21 mouse cellular contexts compared by ENCODE assay signal in the genomic region with DNA sequence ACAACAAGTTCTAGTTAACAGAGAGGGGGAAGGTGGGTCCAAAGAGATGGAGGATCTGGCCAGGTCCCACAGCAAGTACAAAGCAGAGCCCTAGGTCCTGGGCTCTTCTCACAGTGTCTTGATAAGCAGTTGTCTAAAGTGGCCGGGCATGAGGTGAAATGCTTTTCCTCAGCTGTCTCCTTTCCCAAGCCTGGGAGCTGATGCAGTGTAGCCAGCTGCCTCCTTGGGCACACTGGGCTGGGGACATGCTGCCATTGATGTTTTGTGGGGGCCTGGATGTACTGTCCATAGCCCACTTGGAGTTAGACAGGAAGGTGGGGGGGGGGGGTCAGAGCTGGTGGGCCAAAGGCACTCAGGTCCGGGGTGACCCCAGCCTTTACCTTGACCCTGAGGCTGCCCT. TPM values are rescaled to one million over a fixed set of nuclear protein-coding genes. Genes with fewer than 3 reads are reported as not detected.
A peak's percentile ranks its signal among the peaks of the same experiment; 100 is the strongest.
DNase-seq lines count a peak whose midpoint lies in the region; ATAC-seq and TF ChIP-seq lines count a peak whose summit lies in the region.
"Had no signal": no experiment of that assay in that cellular context is flagged by ENCODE, and none has a peak within 500 bp of the region (broad histone marks: within the 10 kb centered on the region; RNA-seq: fewer than 3 reads in every experiment).

No protein-coding gene starts in this region.

- no peaks in the 10 kb centered on the region for H3K79me2 ChIP-seq in myocyte (ENCODE audit: control insufficient read depth, insufficient read depth)

- peaks cover 10% of the 10 kb centered on the region for H3K4me1 ChIP-seq in stomach, embryonic 16.5 days (ENCODE audit: control insufficient read depth, insufficient read depth, low read length)
- no peaks in the 10 kb centered on the region for H3K4me1 ChIP-seq in stomach, postnatal 0 days (replicated peaks; ENCODE audit: control insufficient read depth, insufficient read depth)
- peaks cover 26% of the 10 kb centered on the region for H3K4me1 ChIP-seq in embryonic facial prominence, embryonic 10.5 days

- ATAC-seq in stomach, embryonic 16.5 days (ENCODE audit: insufficient read depth, low FRiP score): 0 out of 2 replicates have a peak, but pooled peaks have one; percentile 6
- ATAC-seq in stomach, postnatal 0 days (ENCODE audit: low FRiP score, low TSS enrichment): no peak
- ATAC-seq: forebrain, embryonic 14.5 days; forebrain, embryonic 16.5 days had no signal

- no peaks in the 10 kb centered on the region for H3K27me3 ChIP-seq in stomach, embryonic 16.5 days (ENCODE audit: control insufficient read depth, insufficient read depth, low read length)
- no peaks in the 10 kb centered on the region for H3K27me3 ChIP-seq in stomach, postnatal 0 days (ENCODE audit: control insufficient read depth, insufficient read depth, low read length)
- H3K27me3 ChIP-seq in embryonic facial prominence, embryonic 10.5 days (replicated peaks; ENCODE audit: low read depth, poor library complexity, severe bottlenecking): peaks cover 5% of the 10 kb centered on the region; the same call in 1 of the 2 replicates
- H3K27me3 ChIP-seq in myocyte (ENCODE audit: control insufficient read depth, insufficient read depth, insufficient read length): no peaks in the 10 kb centered on the region
- H3K27me3 ChIP-seq: embryonic facial prominence, embryonic 13.5 days; embryonic facial prominence, embryonic 15.5 days; forebrain, embryonic 12.5 days had no signal

- no peaks in the 10 kb centered on the region for H3K36me3 ChIP-seq in stomach, embryonic 16.5 days (ENCODE audit: control insufficient read depth, insufficient read depth, low read length)
- no peaks in the 10 kb centered on the region for H3K36me3 ChIP-seq in stomach, postnatal 0 days (ENCODE audit: control insufficient read depth, insufficient read depth, low read length)
- H3K36me3 ChIP-seq in embryonic facial prominence, embryonic 10.5 days (replicated peaks): no peaks in the 10 kb centered on the region
- no peaks in the 10 kb centered on the region for H3K36me3 ChIP-seq in myocyte (ENCODE audit: control insufficient read depth, insufficient read depth)
- H3K36me3 ChIP-seq: embryonic facial prominence, embryonic 15.5 days; forebrain, embryonic 10.5 days; forebrain, embryonic 12.5 days had no signal

- H3K9me3 ChIP-seq in stomach, embryonic 16.5 days (replicated peaks; ENCODE audit: control insufficient read depth, low read length): no peaks in the 10 kb centered on the region
- H3K9me3 ChIP-seq in stomach, postnatal 0 days (ENCODE audit: control insufficient read depth, low read length): no peaks in the 10 kb centered on the region
- H3K9me3 ChIP-seq in embryonic facial prominence, embryonic 10.5 days: no peaks in the 10 kb centered on the region
- H3K9me3 ChIP-seq: embryonic facial prominence, embryonic 13.5 days; embryonic facial prominence, embryonic 15.5 days; forebrain, embryonic 10.5 days; forebrain, embryonic 12.5 days had no signal

- no peak overlapping the region for H3K27ac ChIP-seq in stomach, embryonic 16.5 days (ENCODE audit: low read length)
- H3K27ac ChIP-seq in stomach, postnatal 0 days (replicated peaks): no peak overlapping the region
- H3K27ac ChIP-seq in embryonic facial prominence, embryonic 10.5 days (replicated peaks): 0 out of 2 replicates have a peak overlapping the region, but pooled peaks have one; percentile 19
- H3K27ac ChIP-seq: embryonic facial prominence, embryonic 13.5 days; embryonic facial prominence, embryonic 15.5 days; forebrain, embryonic 10.5 days; forebrain, embryonic 12.5 days had no signal

- no peak overlapping the region for H3K9ac ChIP-seq in stomach, embryonic 16.5 days (ENCODE audit: low read length)
- H3K9ac ChIP-seq in stomach, postnatal 0 days (ENCODE audit: low read length): no peak overlapping the region
- H3K9ac ChIP-seq: embryonic facial prominence, embryonic 13.5 days; embryonic facial prominence, embryonic 15.5 days; forebrain, embryonic 12.5 days had no signal

- TF ChIP-seq POLR2A in myocyte (IDR thresholded peaks at IDR 0.05; ENCODE audit: insufficient read length, low read depth): no peak

- WGBS in stomach, embryonic 16.5 days: 61% methylated on average over 2 of the region's 2 CpGs
- 68% methylated on average over 2 of the region's 2 CpGs for WGBS in stomach, postnatal 0 days
- WGBS in embryonic facial prominence, embryonic 10.5 days: 86% methylated on average over 2 of the region's 2 CpGs

- no peak overlapping the region for H3K4me3 ChIP-seq in stomach, embryonic 16.5 days (replicated peaks; ENCODE audit: low read length)
- H3K4me3 ChIP-seq in stomach, postnatal 0 days (ENCODE audit: low read depth, low read length): no peak overlapping the region
- H3K4me3 ChIP-seq in embryonic facial prominence, embryonic 10.5 days: no peak overlapping the region
- no peak overlapping the region for H3K4me3 ChIP-seq in myocyte
- H3K4me3 ChIP-seq: embryonic facial prominence, embryonic 13.5 days; embryonic facial prominence, embryonic 15.5 days; erythroblast, embryonic 14.5 days; forebrain, embryonic 10.5 days; forebrain, embryonic 12.5 days had no signal

- H3K4me2 ChIP-seq in stomach, embryonic 16.5 days (ENCODE audit: low read depth, low read length): no peak overlapping the region
- no peak overlapping the region for H3K4me2 ChIP-seq in stomach, postnatal 0 days (replicated peaks; ENCODE audit: low read depth)
- no peak overlapping the region for H3K4me2 ChIP-seq in myocyte (ENCODE audit: low read depth)
- H3K4me2 ChIP-seq: embryonic facial prominence, embryonic 13.5 days; embryonic facial prominence, embryonic 15.5 days; forebrain, embryonic 12.5 days had no signal

- DNase-seq in stomach, postnatal 0 days (ENCODE audit: low spot score): no peak
- DNase-seq in embryonic facial prominence, embryonic 10.5 days (ENCODE audit: low spot score): no peak
- DNase-seq in spleen, adult 12 weeks (ENCODE audit: low spot score): no peak
- DNase-seq: adrenal gland, adult 2 months; adrenal gland, postnatal 10 days; adrenal gland, postnatal 25 days; cerebellum, adult 11 months; cerebellum, adult 18-20 months; cerebellum, adult 8-10 months; cerebellum, adult 9-11 months; cerebellum, postnatal 25 days had no signal

- H3ac ChIP-seq in myocyte (ENCODE audit: control insufficient read depth, insufficient read length): no peak overlapping the region

- no peak for TF ChIP-seq CTCF in stomach, postnatal 0 days (IDR thresholded peaks at IDR 0.05; ENCODE audit: low read depth)

- TF ChIP-seq EP300 in stomach, postnatal 0 days (optimal IDR thresholded peaks at IDR 0.05): no peak

TF ChIP-seq in myocyte, 11 proteins besides CTCF, POLR2A, EP300 and RAD21:
- peak in 2 of 3 experiments; percentile 21 to 60 for TF ChIP-seq MYOG (IDR thresholded peaks at IDR 0.05; ENCODE audit: control insufficient read depth in 1 of 3, insufficient read depth in 1 of 3, insufficient read length in 2 of 3, low read depth in 2 of 3)
- no peak for TF ChIP-seq REST (IDR thresholded peaks at IDR 0.05; ENCODE audit: insufficient read depth, insufficient read length)
- peak in 1 of 3 experiments; percentile 44 for TF ChIP-seq MYOD1 (IDR thresholded peaks at IDR 0.05; ENCODE audit: control insufficient read depth in 1 of 3, insufficient read length in 2 of 3, low read depth in 2 of 3)
- TF ChIP-seq SRF (IDR thresholded peaks at IDR 0.05; ENCODE audit: control insufficient read depth, insufficient read length, low read depth): no peak

RNA-seq across cellular contexts. Expression of a gene that starts 8.0 kb away (rescaled TPM):
- 1.2 and 2.0 TPM in 2 replicates for polyA plus RNA-seq in stomach, embryonic 16.5 days (2015; fragmentation: Nextera tagmentation; extraction: Ambion mirVana)
- polyA plus RNA-seq in stomach, postnatal 0 days (2015; fragmentation: Nextera tagmentation; extraction: Ambion mirVana): 0.73 and 0.93 TPM in 2 replicates
- polyA plus RNA-seq in embryonic facial prominence, embryonic 10.5 days (2016; fragmentation: Nextera tagmentation; extraction: Ambion mirVana): 1.6 and 2.3 TPM in 2 replicates
- 1.1 TPM for polyA plus RNA-seq in myocyte (2012; fragmentation: generic; extraction: Trizol)
- polyA plus RNA-seq: erythroblast, embryonic 14.5 days had no signal

RNA-seq across cellular contexts. Expression of a gene that starts 9.3 kb away (rescaled TPM):
- 35.1 and 35.4 TPM in 2 replicates for polyA plus RNA-seq in stomach, embryonic 16.5 days (2015; fragmentation: Nextera tagmentation; extraction: Ambion mirVana)
- 1.9 and 2.1 TPM in 2 replicates for polyA plus RNA-seq in stomach, postnatal 0 days (2015; fragmentation: Nextera tagmentation; extraction: Ambion mirVana)
- polyA plus RNA-seq in embryonic facial prominence, embryonic 10.5 days (2016; fragmentation: Nextera tagmentation; extraction: Ambion mirVana): 1.5 and 2.3 TPM in 2 replicates
- polyA plus RNA-seq in myocyte (2012; fragmentation: generic; extraction: Trizol): 0.06 TPM
- polyA plus RNA-seq: erythroblast, embryonic 14.5 days had no signal

RNA-seq across cellular contexts. Expression of a gene that starts 34.3 kb away (rescaled TPM):
- 24.7 and 26.7 TPM in 2 replicates for polyA plus RNA-seq in stomach, embryonic 16.5 days (2015; fragmentation: Nextera tagmentation; extraction: Ambion mirVana)
- polyA plus RNA-seq in stomach, postnatal 0 days (2015; fragmentation: Nextera tagmentation; extraction: Ambion mirVana): 14.6 and 14.9 TPM in 2 replicates
- 30.0 and 31.9 TPM in 2 replicates for polyA plus RNA-seq in embryonic facial prominence, embryonic 10.5 days (2016; fragmentation: Nextera tagmentation; extraction: Ambion mirVana)
- 17.5 TPM for polyA plus RNA-seq in myocyte (2012; fragmentation: generic; extraction: Trizol)

RNA-seq across cellular contexts. Expression of a gene that starts 34.8 kb away (rescaled TPM):
- polyA plus RNA-seq in stomach, embryonic 16.5 days (2015; fragmentation: Nextera tagmentation; extraction: Ambion mirVana): 115 and 134 TPM in 2 replicates
- polyA plus RNA-seq in stomach, postnatal 0 days (2015; fragmentation: Nextera tagmentation; extraction: Ambion mirVana): 70.2 and 70.3 TPM in 2 replicates
- 297 and 303 TPM in 2 replicates for polyA plus RNA-seq in embryonic facial prominence, embryonic 10.5 days (2016; fragmentation: Nextera tagmentation; extraction: Ambion mirVana)
- polyA plus RNA-seq in myocyte (2012; fragmentation: generic; extraction: Trizol): 195 TPM

RNA-seq across cellular contexts. Expression of a gene that starts 37.0 kb away (rescaled TPM):
- polyA plus RNA-seq in stomach, embryonic 16.5 days (2015; fragmentation: Nextera tagmentation; extraction: Ambion mirVana): 4.3 and 6.5 TPM in 2 replicates
- polyA plus RNA-seq in stomach, postnatal 0 days (2015; fragmentation: Nextera tagmentation; extraction: Ambion mirVana): 2.6 and 2.8 TPM in 2 replicates
- 0.75 and 0.77 TPM in 2 replicates for polyA plus RNA-seq in embryonic facial prominence, embryonic 10.5 days (2016; fragmentation: Nextera tagmentation; extraction: Ambion mirVana)
- 0.22 TPM for polyA plus RNA-seq in myocyte (2012; fragmentation: generic; extraction: Trizol)
- polyA plus RNA-seq: C2C12; erythroblast, embryonic 14.5 days had no signal

Comparison
In these comparisons a context has a peak if more than half of its experiments do, and no peak if none do; other contexts are left out.
1. RNA of a gene that starts 9.3 kb away (polyA plus RNA-seq): 35.1 to 35.4 TPM in stomach, embryonic 16.5 days; 1.5 to 2.3 TPM in embryonic facial prominence, embryonic 10.5 days, 1.9 to 2.1 TPM in stomach, postnatal 0 days and 0.06 TPM in myocyte (single experiment); every median in the first group is over 10 times any median in the second.